ENCODE assay signal across 32 mouse cellular contexts in genomic region chr13:32969641-32970040, GRCm38 (mm10). TPM values are rescaled to one million over a fixed set of nuclear protein-coding genes. Genes with fewer than 3 reads are reported as not detected.
DNase-seq lines count a peak whose midpoint lies in the region; ATAC-seq and TF ChIP-seq lines count a peak whose summit lies in the region.
"Had no signal": no experiment of that assay in that cellular context is flagged by ENCODE, and none has a peak within 500 bp of the region (broad histone marks: within the 10 kb centered on the region; RNA-seq: fewer than 3 reads in every experiment).

No protein-coding gene starts in this region.

- no peaks in the 10 kb centered on the region for H3K79me2 ChIP-seq in heart, adult 2 months (replicated peaks; ENCODE audit: control insufficient read depth, insufficient read depth, low read length)

- H3K4me2 ChIP-seq in lung, postnatal 0 days (replicated peaks; ENCODE audit: low read depth, low read length): no peak overlapping the region
- peak overlapping the region; percentile 67 for H3K4me2 ChIP-seq in liver, embryonic 11.5 days
- H3K4me2 ChIP-seq in liver, embryonic 16.5 days (ENCODE audit: low read depth, low read length): peak overlapping the region; percentile 69
- H3K4me2 ChIP-seq: embryonic facial prominence, embryonic 13.5 days; forebrain, embryonic 15.5 days; heart, embryonic 13.5 days; limb, embryonic 13.5 days; lung, embryonic 14.5 days; midbrain, embryonic 11.5 days had no signal

- ATAC-seq in lung, postnatal 0 days: no peak
- ATAC-seq in liver, embryonic 11.5 days (replicated peaks; ENCODE audit: low FRiP score): no peak
- peak; percentile 3; the same call in 1 of the 2 replicates for ATAC-seq in liver, embryonic 16.5 days (ENCODE audit: low read depth)
- ATAC-seq: activated CD4-positive, CD25-positive, alpha-beta regulatory T cell, adult 4 months; forebrain, embryonic 15.5 days; hindbrain, embryonic 16.5 days; midbrain, embryonic 16.5 days had no signal

- TF ChIP-seq POLR2A in heart, adult 2 months (IDR thresholded peaks at IDR 0.05; ENCODE audit: insufficient read depth, low read depth, low read length): no peak

- H3K4me3 ChIP-seq in lung, postnatal 0 days (ENCODE audit: low read depth, low read length): no peak overlapping the region
- no peak overlapping the region for H3K4me3 ChIP-seq in liver, embryonic 11.5 days (ENCODE audit: low read depth, low read length)
- peak overlapping the region; percentile 58 for H3K4me3 ChIP-seq in liver, embryonic 16.5 days (ENCODE audit: low read depth, low read length)
- H3K4me3 ChIP-seq in heart, adult 2 months: no peak overlapping the region
- H3K4me3 ChIP-seq: embryonic facial prominence, embryonic 13.5 days; forebrain, embryonic 15.5 days; gastrocnemius, adult 2 months; heart, embryonic 13.5 days; left cerebral cortex, adult 2 months; limb, embryonic 13.5 days had no signal

- H3K36me3 ChIP-seq in lung, postnatal 0 days (ENCODE audit: insufficient read depth, low read length): peaks cover 9% of the 10 kb centered on the region; the same call in 1 of the 2 replicates
- no peaks in the 10 kb centered on the region for H3K36me3 ChIP-seq in liver, embryonic 11.5 days (ENCODE audit: control insufficient read depth, insufficient read depth, low read length)
- no peaks in the 10 kb centered on the region for H3K36me3 ChIP-seq in liver, embryonic 16.5 days (ENCODE audit: control insufficient read depth, insufficient read depth)
- peaks cover 3% of the 10 kb centered on the region for H3K36me3 ChIP-seq in heart, adult 2 months (ENCODE audit: control insufficient read depth, insufficient read depth, low read length)
- H3K36me3 ChIP-seq: embryonic facial prominence, embryonic 13.5 days; forebrain, embryonic 15.5 days; limb, embryonic 13.5 days had no signal

- no peak for DNase-seq in lung, postnatal 0 days (ENCODE audit: low spot score)
- no peak for DNase-seq in lung, postnatal 14 days
- peak; percentile 47 for DNase-seq in c-Kit-negative CD71-positive TER-119-positive erythroid progenitor cells, embryonic 14.5 days (ENCODE audit: low read depth, low spot score)
- DNase-seq in liver, embryonic 11.5 days (ENCODE audit: low spot score): no peak
- DNase-seq in adrenal gland, adult 18-20 months (ENCODE audit: low spot score in 2 of 2): no peak
- no peak for DNase-seq in urinary bladder, postnatal 25 days (ENCODE audit: low spot score)
- DNase-seq in heart, adult 2 months: no peak
- DNase-seq: adrenal gland, postnatal 10 days; B cell, adult 2 months; cerebellum, adult 11-12 months; cerebellum, adult 9-11 months; embryo, embryonic 11 days; gastrocnemius, adult 2 months; heart, postnatal 10 days; kidney, adult 8-10 months; kidney, postnatal 25 days; lung, embryonic 14.5 days; thymus, postnatal 4 days had no signal

- 72% methylated on average over 1 of the region's 1 CpGs for WGBS in lung, postnatal 0 days
- 80% methylated on average over 1 of the region's 1 CpGs for WGBS in liver, embryonic 11.5 days
- WGBS in liver, embryonic 16.5 days (ENCODE audit: insufficient replicate concordance): 85% methylated on average over 1 of the region's 1 CpGs
- WGBS in heart, adult 2 months: 90% methylated on average over 1 of the region's 1 CpGs

- no peaks in the 10 kb centered on the region for H3K9me3 ChIP-seq in lung, postnatal 0 days (ENCODE audit: low read length)
- no peaks in the 10 kb centered on the region for H3K9me3 ChIP-seq in liver, embryonic 11.5 days (ENCODE audit: control insufficient read depth, low read length)
- H3K9me3 ChIP-seq in liver, embryonic 16.5 days (replicated peaks; ENCODE audit: control insufficient read depth, low read length): no peaks in the 10 kb centered on the region
- H3K9me3 ChIP-seq: embryonic facial prominence, embryonic 13.5 days; forebrain, embryonic 15.5 days; heart, embryonic 13.5 days; limb, embryonic 13.5 days had no signal

- intact Hi-C loops in heart, adult 2 months (cut with DNase I): no loop called here

- TF ChIP-seq EP300 in lung, postnatal 0 days (IDR thresholded peaks at IDR 0.05): no peak
- no peak for TF ChIP-seq EP300 in heart, adult 2 months (IDR thresholded peaks at IDR 0.05; ENCODE audit: insufficient read depth, low read depth, low read length)

- H3K27ac ChIP-seq in lung, postnatal 0 days (ENCODE audit: low read length): 0 out of 2 replicates have a peak overlapping the region, but pooled peaks have one; percentile 32
- H3K27ac ChIP-seq in liver, embryonic 11.5 days (ENCODE audit: low read depth, low read length): peak overlapping the region; percentile 83
- H3K27ac ChIP-seq in liver, embryonic 16.5 days (ENCODE audit: low read length): peak overlapping the region; percentile 96
- H3K27ac ChIP-seq in heart, adult 2 months: no peak overlapping the region
- H3K27ac ChIP-seq: embryonic facial prominence, embryonic 13.5 days; forebrain, embryonic 15.5 days; gastrocnemius, adult 2 months; heart, embryonic 13.5 days; left cerebral cortex, adult 2 months; limb, embryonic 13.5 days had no signal

- no peaks in the 10 kb centered on the region for H3K27me3 ChIP-seq in lung, postnatal 0 days (replicated peaks; ENCODE audit: insufficient read depth, low read length)
- H3K27me3 ChIP-seq in liver, embryonic 11.5 days (replicated peaks; ENCODE audit: control insufficient read depth, insufficient read depth, low read length): no peaks in the 10 kb centered on the region
- no peaks in the 10 kb centered on the region for H3K27me3 ChIP-seq in liver, embryonic 16.5 days (ENCODE audit: control insufficient read depth, insufficient read depth, low read depth, low read length)
- H3K27me3 ChIP-seq in heart, adult 2 months (ENCODE audit: control insufficient read depth, insufficient read depth, low read length): no peaks in the 10 kb centered on the region
- H3K27me3 ChIP-seq: embryonic facial prominence, embryonic 13.5 days; forebrain, embryonic 15.5 days; heart, embryonic 13.5 days; limb, embryonic 13.5 days had no signal

- no peak overlapping the region for H3K9ac ChIP-seq in lung, postnatal 0 days (replicated peaks; ENCODE audit: low read depth)
- no peak overlapping the region; the same call in 1 of the 2 replicates for H3K9ac ChIP-seq in liver, embryonic 11.5 days (ENCODE audit: low read depth, low read length)
- H3K9ac ChIP-seq in liver, embryonic 16.5 days (ENCODE audit: low read depth, low read length): peak overlapping the region; percentile 71
- H3K9ac ChIP-seq in heart, adult 2 months (ENCODE audit: low read depth, low read length): no peak overlapping the region
- H3K9ac ChIP-seq: embryonic facial prominence, embryonic 13.5 days; forebrain, embryonic 15.5 days; heart, embryonic 13.5 days; limb, embryonic 13.5 days; lung, embryonic 14.5 days had no signal

- TF ChIP-seq CTCF in lung, postnatal 0 days (IDR thresholded peaks at IDR 0.05): no peak
- no peak for TF ChIP-seq CTCF in heart, adult 2 months (IDR thresholded peaks at IDR 0.05)

- H3K4me1 ChIP-seq in lung, postnatal 0 days (ENCODE audit: insufficient read depth, low read depth, low read length): peaks cover 3% of the 10 kb centered on the region; the same call in 1 of the 2 replicates
- peaks cover 25% of the 10 kb centered on the region for H3K4me1 ChIP-seq in liver, embryonic 11.5 days (replicated peaks; ENCODE audit: control insufficient read depth, insufficient read depth, low read length)
- H3K4me1 ChIP-seq in liver, embryonic 16.5 days (ENCODE audit: control insufficient read depth, low read depth, low read length): peaks cover 64% of the 10 kb centered on the region
- peaks cover 3% of the 10 kb centered on the region; the same call in 1 of the 2 replicates for H3K4me1 ChIP-seq in heart, adult 2 months (ENCODE audit: control insufficient read depth, insufficient read depth, low read length)
- H3K4me1 ChIP-seq: forebrain, embryonic 15.5 days had no signal

RNA-seq across cellular contexts. Expression of gene Serpinb6b, which starts 4.6 kb away (rescaled TPM):
- 232 and 253 TPM in 2 replicates for polyA plus RNA-seq in lung, postnatal 0 days (2015; fragmentation: Nextera tagmentation; extraction: Ambion mirVana)
- polyA plus RNA-seq in liver, embryonic 11.5 days (2014; fragmentation: Nextera tagmentation; extraction: Ambion mirVana): 3.8 and 6.4 TPM in 2 replicates
- 4.4 and 4.7 TPM in 2 replicates for polyA plus RNA-seq in liver, embryonic 16.5 days (2015; fragmentation: Nextera tagmentation; extraction: Ambion mirVana)
- 10 to 100 TPM in 1 of 2 experiments, 1 to 10 TPM in 1; 9.1 to 23.9 TPM for total RNA-seq in adrenal gland, adult 18-20 months (2021)
- 10 to 100 TPM; 26.3 to 33.1 TPM for total RNA-seq in heart, adult 2 months (2021)
- 21.6 and 30.3 TPM in 2 replicates for polyA plus RNA-seq in heart, adult 2 months (2012; rRNA removed)

RNA-seq across cellular contexts. Expression of gene Serpinb9, which starts 33.4 kb away (rescaled TPM):
- polyA plus RNA-seq in lung, postnatal 0 days (2015; fragmentation: Nextera tagmentation; extraction: Ambion mirVana): 75.2 and 83.1 TPM in 2 replicates
- 3.2 and 3.4 TPM in 2 replicates for polyA plus RNA-seq in liver, embryonic 11.5 days (2014; fragmentation: Nextera tagmentation; extraction: Ambion mirVana)
- 1.9 and 2.0 TPM in 2 replicates for polyA plus RNA-seq in liver, embryonic 16.5 days (2015; fragmentation: Nextera tagmentation; extraction: Ambion mirVana)
- 10 to 100 TPM; 18.6 to 19.3 TPM for total RNA-seq in adrenal gland, adult 18-20 months (2021)
- 1 to 10 TPM; 8.6 to 9.3 TPM for total RNA-seq in heart, adult 2 months (2021)
- polyA plus RNA-seq in heart, adult 2 months (2012; rRNA removed): 6.0 and 11.9 TPM in 2 replicates

RNA-seq across cellular contexts. Expression of gene Serpinb9b, which starts 57.6 kb away (rescaled TPM):
- 1.9 and 3.1 TPM in 2 replicates for polyA plus RNA-seq in lung, postnatal 0 days (2015; fragmentation: Nextera tagmentation; extraction: Ambion mirVana)
- polyA plus RNA-seq in liver, embryonic 11.5 days (2014; fragmentation: Nextera tagmentation; extraction: Ambion mirVana): not detected in 2 replicates
- polyA plus RNA-seq in liver, embryonic 16.5 days (2015; fragmentation: Nextera tagmentation; extraction: Ambion mirVana): 0.05 TPM in 1 of 2 replicates, not detected in the other
- total RNA-seq in adrenal gland, adult 18-20 months (2021): under 1 TPM in 1 of 2 experiments, not detected in 1; 0.10 TPM
- total RNA-seq in heart, adult 2 months (2021): under 1 TPM in 1 of 2 experiments, not detected in 1; 0.18 TPM
- 0.20 and 0.47 TPM in 2 replicates for polyA plus RNA-seq in heart, adult 2 months (2012; rRNA removed)
- total RNA-seq: adrenal gland, postnatal 10 days; gastrocnemius, adult 2 months; hematopoietic stem cell, adult 5-6 weeks; layer of hippocampus, adult 18-20 months; layer of hippocampus, postnatal 10 days; left cerebral cortex, postnatal 25 days had no signal
- polyA plus RNA-seq: embryonic facial prominence, embryonic 13.5 days; limb, embryonic 13.5 days had no signal
